Mouse (Mus musculus) MEL (cell line): ENCODE results near the gene Lhx2. TPM values are rescaled to one million over a fixed set of nuclear protein-coding genes. Genes with fewer than 3 reads are reported as not detected.

Source experiments
- DNase-seq: peaks from one replicate; pipeline ENCODE4 v3.0.0; 2011; ENCODE audit warnings: low read depth, low spot score
- H3K27ac ChIP-seq: 2 replicates; pipeline ENCODE4 v1.5.1; 2012; ENCODE audit warnings: low read depth, mild to moderate bottlenecking, control low read depth, low read length, moderate library complexity; ENCODE audit not compliant: control insufficient read depth
- H3K27me3 ChIP-seq, 2 experiments: fragments of 150-350 bp in 1 of 2; sonication (generic) in 1 of 2; 2 replicates each; pipeline ENCODE4 v1.6.1; 2012; ENCODE audit warnings: low read length in 2 of 2, mild to moderate bottlenecking in 2 of 2, improper control_type of control experiment in 1 of 2, moderate library complexity in 1 of 2; ENCODE audit not compliant: insufficient read depth in 2 of 2, control insufficient read depth in 1 of 2
- H3K36me3 ChIP-seq, 2 experiments: 2 replicates each; pipeline ENCODE4 v1.6.1; 2012 to 2014; ENCODE audit warnings: low read length in 2 of 2, improper control_type of control experiment in 1 of 2, inconsistent platforms in 1 of 2, mild to moderate bottlenecking in 1 of 2; ENCODE audit not compliant: insufficient read depth in 2 of 2, control insufficient read depth in 1 of 2
- H3K4me1 ChIP-seq, 2 experiments: fragments of 150-350 bp in 1 of 2; sonication (generic) in 1 of 2; 2 replicates each; pipeline ENCODE4 v1.6.1; 2012; ENCODE audit warnings: low read length in 2 of 2, improper control_type of control experiment in 1 of 2, mild to moderate bottlenecking in 1 of 2; ENCODE audit not compliant: insufficient read depth in 2 of 2, control insufficient read depth in 1 of 2
- H3K4me3 ChIP-seq, 2 experiments: fragments of 150-350 bp in 1 of 2; sonication (generic) in 1 of 2; 2 replicates each; pipeline ENCODE4 v1.5.1; 2012; ENCODE audit warnings: low read depth in 2 of 2, low read length in 2 of 2, mild to moderate bottlenecking in 2 of 2, moderate library complexity in 2 of 2, control low read depth in 1 of 2, improper control_type of control experiment in 1 of 2; ENCODE audit not compliant: control insufficient read depth in 1 of 2, insufficient read depth in 1 of 2
- H3K79me2 ChIP-seq: 2 replicates; pipeline ENCODE4 v1.6.1; 2012; ENCODE audit warnings: mild to moderate bottlenecking, low read length, moderate library complexity; ENCODE audit not compliant: control insufficient read depth, poor library complexity, insufficient read depth
- H3K9ac ChIP-seq: 2 replicates; pipeline ENCODE4 v1.6.1; 2012; ENCODE audit warnings: low read depth, mild to moderate bottlenecking, control low read depth, low read length, moderate library complexity; ENCODE audit not compliant: control insufficient read depth, poor library complexity, severe bottlenecking
- H3K9me3 ChIP-seq: fragments of 150-350 bp; sonication (generic); replicated peaks from 2 replicates; pipeline ENCODE4 v1.6.1; 2012; ENCODE audit warnings: mild to moderate bottlenecking, low read length, improper control_type of control experiment, moderate library complexity; ENCODE audit not compliant: insufficient read depth
- BHLHE40 ChIP-seq: IDR thresholded peaks from 2 replicates; pipeline ENCODE4 v1.6.1; 2012; ENCODE audit warnings: low read depth, mild to moderate bottlenecking, inconsistent platforms, low read length, improper control_type of control experiment, borderline replicate concordance
- CTCF ChIP-seq, 3 experiments: IDR thresholded peaks in 2 of 3; conservative IDR thresholded peaks in 1 of 3; 2 replicates each; pipeline ENCODE4 v1.5.1; 2011 to 2012; ENCODE audit warnings: low read length in 3 of 3, low read depth in 2 of 3, mild to moderate bottlenecking in 2 of 3, improper control_type of control experiment in 1 of 3, inconsistent platforms in 1 of 3, mixed read lengths in 1 of 3, moderate library complexity in 1 of 3; ENCODE audit not compliant: control insufficient read depth in 1 of 3, insufficient read depth in 1 of 3, poor library complexity in 1 of 3, severe bottlenecking in 1 of 3
- ELF1 ChIP-seq: IDR thresholded peaks from 2 replicates; pipeline ENCODE4 v1.6.1; 2014; ENCODE audit warnings: low read depth, mild to moderate bottlenecking, inconsistent platforms, low read length, improper control_type of control experiment, moderate library complexity
- EP300 ChIP-seq, 2 experiments: IDR thresholded peaks; 2 replicates each; pipeline ENCODE4 v1.6.1; 2011; ENCODE audit warnings: improper control_type of control experiment in 2 of 2, low read length in 2 of 2, low read depth in 1 of 2, mild to moderate bottlenecking in 1 of 2
- ETS1 ChIP-seq: IDR thresholded peaks from 2 replicates; pipeline ENCODE4 v1.6.1; 2012; ENCODE audit warnings: low read depth, mild to moderate bottlenecking, inconsistent platforms, low read length, improper control_type of control experiment, moderate library complexity
- GABPA ChIP-seq: IDR thresholded peaks from 2 replicates; pipeline ENCODE4 v1.6.1; 2012; ENCODE audit warnings: low read depth, mild to moderate bottlenecking, inconsistent platforms, low read length, improper control_type of control experiment, moderate library complexity
- GATA1 ChIP-seq: IDR thresholded peaks from 2 replicates; pipeline ENCODE4 v1.6.1; 2011; ENCODE audit warnings: low read depth, low read length, improper control_type of control experiment
- HCFC1 ChIP-seq: IDR thresholded peaks from 2 replicates; pipeline ENCODE4 v1.6.1; 2012; ENCODE audit warnings: low read depth, mild to moderate bottlenecking, inconsistent platforms, low read length, improper control_type of control experiment, moderate library complexity
- JUND ChIP-seq: IDR thresholded peaks from 2 replicates; pipeline ENCODE4 v1.6.1; 2011; ENCODE audit warnings: low read depth, mild to moderate bottlenecking, improper control_type of control experiment, low read length
- KAT2A ChIP-seq: conservative IDR thresholded peaks from 2 replicates; pipeline ENCODE4 v1.6.1; 2012; ENCODE audit warnings: low read depth, low read length, improper control_type of control experiment, inconsistent platforms
- MAFK ChIP-seq: IDR thresholded peaks from 2 replicates; pipeline ENCODE4 v1.6.1; 2011; ENCODE audit warnings: low read depth, mild to moderate bottlenecking, low read length, improper control_type of control experiment, borderline replicate concordance
- POLR2AphosphoS2 ChIP-seq: IDR thresholded peaks from 2 replicates; pipeline ENCODE4 v1.6.1; 2011; ENCODE audit warnings: low read length, improper control_type of control experiment
- POLR2AphosphoS5 ChIP-seq: IDR thresholded peaks from 2 replicates; pipeline ENCODE4 v1.6.1; 2012; ENCODE audit warnings: low read depth, borderline replicate concordance, mild to moderate bottlenecking, inconsistent platforms, low read length, moderate library complexity, mixed read lengths
- RAD21 ChIP-seq: IDR thresholded peaks from 2 replicates; pipeline ENCODE4 v1.6.1; 2011; ENCODE audit warnings: mild to moderate bottlenecking, low read depth, low read length, improper control_type of control experiment
- SIN3A ChIP-seq: IDR thresholded peaks from 2 replicates; pipeline ENCODE4 v1.6.1; 2012; ENCODE audit warnings: low read length, improper control_type of control experiment, inconsistent platforms
- TBP ChIP-seq: IDR thresholded peaks from 2 replicates; pipeline ENCODE4 v1.8.0; 2011; ENCODE audit warnings: low read depth, low read length, improper control_type of control experiment
- UBTF ChIP-seq: IDR thresholded peaks from 2 replicates; pipeline ENCODE4 v1.6.1; 2012; ENCODE audit warnings: low read depth, mild to moderate bottlenecking, inconsistent platforms, low read length, improper control_type of control experiment, moderate library complexity, borderline replicate concordance; ENCODE audit not compliant: insufficient read depth
- USF1 ChIP-seq: IDR thresholded peaks from 2 replicates; pipeline ENCODE4 v1.6.1; 2014; ENCODE audit warnings: low read depth, mild to moderate bottlenecking, inconsistent platforms, low read length, improper control_type of control experiment, moderate library complexity
- USF2 ChIP-seq, 2 experiments: IDR thresholded peaks; 2 replicates each; pipeline ENCODE4 v1.6.1; 2011 to 2012; ENCODE audit warnings: improper control_type of control experiment in 2 of 2, low read length in 2 of 2, borderline replicate concordance in 1 of 2, inconsistent platforms in 1 of 2, low read depth in 1 of 2, mild to moderate bottlenecking in 1 of 2; ENCODE audit not compliant: insufficient read depth in 1 of 2
- ZC3H11A ChIP-seq: IDR thresholded peaks from 2 replicates; pipeline ENCODE4 v1.6.1; 2012; ENCODE audit warnings: low read depth, mild to moderate bottlenecking, inconsistent platforms, low read length, improper control_type of control experiment
- ZNF384 ChIP-seq: IDR thresholded peaks from 2 replicates; pipeline ENCODE4 v1.6.1; 2012; ENCODE audit warnings: low read depth, mild to moderate bottlenecking, inconsistent platforms, low read length, improper control_type of control experiment
- polyA plus RNA-seq, 2 experiments: library from polyadenylated mRNA; stranded (reverse) in 1 of 2; unstranded in 1 of 2; fragments of >175 nt in 1 of 2; fragments of >200 nt in 1 of 2; gene quantifications; 2 replicates each; pipeline versions ENCODE4 v1.2.1 to v1.2.4; 2012; ENCODE audit warnings: low replicate concordance in 2 of 2, low read depth in 1 of 2; ENCODE audit not compliant: insufficient read length in 2 of 2, insufficient read depth in 1 of 2, missing spikeins in 1 of 2
- total RNA-seq: library from RNA; depleted of rRNA; stranded (reverse); fragments of 300-350 nt; gene quantifications from 2 replicates; pipeline ENCODE4 v1.2.3, GENCODE M21; 2012

Gene Lhx2
- total and polyA plus RNA-seq, 3 experiments: 0.12 TPM; not detected in 2

DNA sequence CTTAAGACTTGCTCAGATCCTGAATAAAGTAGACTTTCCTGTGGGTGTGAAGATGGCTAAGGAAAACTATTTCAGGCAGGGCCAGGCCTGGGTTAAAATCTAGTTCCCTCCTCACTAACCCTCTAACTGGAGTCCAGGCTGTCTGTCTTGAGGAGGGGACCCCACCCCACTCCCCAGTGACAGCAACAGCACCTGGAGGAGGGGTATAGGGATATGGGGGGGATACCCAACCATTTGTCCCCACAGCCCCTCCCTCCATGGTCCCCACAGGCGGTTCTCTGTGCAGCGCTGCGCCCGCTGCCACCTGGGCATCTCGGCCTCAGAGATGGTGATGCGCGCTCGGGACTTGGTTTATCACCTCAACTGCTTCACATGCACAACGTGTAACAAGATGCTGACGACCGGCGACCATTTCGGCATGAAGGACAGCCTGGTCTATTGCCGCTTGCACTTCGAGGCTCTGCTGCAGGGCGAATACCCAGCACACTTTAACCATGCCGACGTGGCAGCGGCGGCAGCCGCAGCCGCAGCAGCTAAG, 15.2 kb downstream of the Lhx2 start:
- Histone ChIP-seq H3K4me3 (no peak overlapping the region), H3K79me2 (no peaks in the 10 kb centered on the region), H3K27me3 (no peaks in the 10 kb centered on the region; a peak in 2 of 4 replicates), H3K9me3 (no peaks in the 10 kb centered on the region), H3K36me3 (no peaks in the 10 kb centered on the region), H3K4me1 (no peaks in the 10 kb centered on the region), H3K9ac (no peak overlapping the region), H3K27ac (no peak overlapping the region)
- no peak for TF ChIP-seq TBP
- no peak for TF ChIP-seq SIN3A
- no peak for TF ChIP-seq HCFC1
- TF ChIP-seq ZNF384: no peak
- TF ChIP-seq ELF1: no peak
- no peak for TF ChIP-seq ETS1
- no peak for TF ChIP-seq MAFK
- no peak for TF ChIP-seq USF1
- no peak for TF ChIP-seq USF2 (IDR thresholded peaks at IDR 0.05; ENCODE audit: borderline replicate concordance in 1 of 2, insufficient read depth in 1 of 2, low read depth in 1 of 2, low read length in 2 of 2)
- TF ChIP-seq ZC3H11A: no peak
- TF ChIP-seq GATA1: no peak
- no peak for TF ChIP-seq GABPA
- DNase-seq: no peak

DNA sequence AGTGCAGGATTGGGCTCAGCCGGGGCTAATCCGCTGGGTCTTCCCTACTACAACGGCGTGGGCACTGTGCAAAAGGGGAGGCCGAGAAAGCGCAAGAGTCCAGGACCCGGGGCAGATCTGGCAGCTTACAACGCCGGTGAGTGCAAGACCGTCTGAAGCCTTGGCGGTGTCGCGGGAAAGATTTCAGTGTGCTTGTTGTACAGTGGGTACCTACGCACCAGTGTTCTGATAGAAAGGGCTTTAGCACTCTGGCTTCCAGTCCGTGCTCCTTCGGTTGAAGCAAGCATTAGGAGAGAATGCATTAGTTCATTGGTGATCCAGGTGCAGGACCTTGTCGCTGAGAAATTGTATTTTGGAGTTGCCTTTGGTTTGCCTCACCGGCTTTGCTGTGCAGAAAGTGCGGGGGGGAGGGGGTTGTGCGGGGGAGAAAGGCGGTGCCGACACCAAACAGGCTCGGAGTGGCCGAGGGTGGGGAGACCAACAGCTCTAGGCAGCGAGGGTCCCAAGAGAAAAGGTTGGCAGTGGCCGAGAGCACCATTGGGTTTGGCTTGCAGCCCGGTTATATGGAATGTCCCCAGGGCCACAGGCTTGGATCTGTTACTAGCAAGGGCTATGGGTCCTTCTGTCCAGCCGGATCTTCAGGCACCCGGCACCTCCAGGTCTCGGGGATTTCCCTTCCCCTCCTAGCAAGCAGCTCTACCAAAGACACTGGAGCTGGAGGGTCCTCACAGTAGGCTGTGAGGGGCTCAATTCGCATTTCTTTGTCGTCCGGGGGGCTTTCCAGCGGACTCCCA, 15.8 kb downstream of the Lhx2 start:
- no peak for DNase-seq
- no peak overlapping the region for H3K9ac ChIP-seq
- no peaks in the 10 kb centered on the region for H3K9me3 ChIP-seq
- TF ChIP-seq GABPA (no peak), UBTF (no peak), POLR2AphosphoS2 (no peak), GATA1 (no peak), USF1 (no peak), KAT2A (no peak), BHLHE40 (no peak), POLR2AphosphoS5 (no peak), CTCF (IDR thresholded peaks at IDR 0.05 in 2 of 3, conservative IDR thresholded peaks at IDR 0.05 in 1 of 3; ENCODE audit: control insufficient read depth in 1 of 3, insufficient read depth in 1 of 3, low read depth in 2 of 3, low read length in 3 of 3, poor library complexity in 1 of 3, severe bottlenecking in 1 of 3) (no peak), EP300 (IDR thresholded peaks at IDR 0.05; ENCODE audit: low read depth in 1 of 2, low read length in 2 of 2) (no peak), USF2 (IDR thresholded peaks at IDR 0.05; ENCODE audit: borderline replicate concordance in 1 of 2, insufficient read depth in 1 of 2, low read depth in 1 of 2, low read length in 2 of 2) (no peak), ELF1 (no peak), JUND (no peak), ZC3H11A (no peak), RAD21 (no peak), ZNF384 (no peak)
- TF ChIP-seq, all 39 proteins: peak for 0
- Histone ChIP-seq H3K4me3 (no peak overlapping the region), H3K79me2 (no peaks in the 10 kb centered on the region), H3K27me3 (no peaks in the 10 kb centered on the region; a peak in 2 of 4 replicates), H3K36me3 (no peaks in the 10 kb centered on the region), H3K27ac (no peak overlapping the region), H3K4me1 (no peaks in the 10 kb centered on the region)
